Mouse (Mus musculus) heart, postnatal 0 days (tissue): Measurements from ENCODE around the gene Ell2.

Experiments used
- CTCF ChIP-seq: IDR thresholded peaks from 2 replicates; pipeline ENCODE4 v1.5.1; 2016; ENCODE audit warnings: antibody characterized with exemption, control low read depth, low read depth
- EP300 ChIP-seq: IDR thresholded peaks from 2 replicates; pipeline ENCODE4 v1.6.1; 2016; ENCODE audit warnings: antibody characterized with exemption, low read depth

GRCm38 (mm10) chr13:75780096-75780495 is 73.5 kb downstream of the Ell2 start:
- TF ChIP-seq CTCF (no peak), EP300 (no peak)
